Mouse (Mus musculus): ENCODE data around the gene Lsm3. TPM values are rescaled to one million over a fixed set of nuclear protein-coding genes. Genes with fewer than 3 reads are reported as not detected.
A peak's percentile ranks its signal among the peaks of the same experiment; 100 is the strongest.

The Lsm3 gene
- polyA plus RNA-seq, 1 experiment from 2014 or later, result 391 TPM

- Histone ChIP-seq H3K4me1 (0 out of 2 replicates have a peak, but pooled peaks cover 5% of the 10 kb centered on the region), H3K4me3 (no peak overlapping the region), H3K36me3 (no peaks in the 10 kb centered on the region), H3K9me3 (replicated peaks) (no peaks in the 10 kb centered on the region), H3K27ac (replicated peaks) (no peak overlapping the region), H3K27me3 (ENCODE audit: low read depth, poor library complexity, severe bottlenecking) (no peaks in the 10 kb centered on the region)
- 88% methylated on average over 5 of the region's 5 CpGs for WGBS
- DNase-seq (ENCODE audit: low spot score), result no peak
Measured at GRCm38 (mm10) chr6:91543056-91543455, 27.3 kb downstream of the Lsm3 start.

DNA sequence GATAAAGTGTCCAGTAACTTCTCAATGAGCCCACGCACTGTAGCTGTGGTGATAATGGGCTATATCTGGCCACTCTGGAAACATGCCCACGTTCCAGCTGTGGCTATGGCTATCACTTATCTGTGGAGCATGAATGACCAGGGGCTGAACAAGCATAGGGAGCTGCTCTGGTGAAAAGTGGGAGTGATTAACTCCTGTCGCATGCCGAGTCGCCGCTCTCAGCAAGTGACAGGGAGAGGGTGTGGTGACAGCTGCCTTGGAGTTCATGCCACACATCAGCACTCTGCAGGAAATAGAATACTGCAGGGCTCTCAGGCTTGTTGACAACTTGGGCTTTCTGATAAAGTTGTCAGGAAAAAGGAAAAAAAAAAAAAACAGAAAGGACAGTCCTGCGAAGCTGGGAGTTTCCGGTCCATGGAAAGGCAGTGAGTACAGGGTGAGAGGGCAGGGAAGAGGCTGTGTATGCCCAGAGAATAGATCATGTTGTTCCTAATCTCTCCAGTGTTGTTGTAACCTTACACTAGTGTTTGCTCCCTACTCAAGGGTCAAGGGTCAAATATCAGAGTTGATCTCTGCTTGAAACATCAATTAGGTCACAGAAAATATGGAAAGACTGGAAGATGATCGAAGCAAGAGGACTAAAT, 30.6 kb downstream of the Lsm3 start:
- Histone ChIP-seq H3K4me1 (0 out of 2 replicates have a peak, but pooled peaks cover 8% of the 10 kb centered on the region), H3K27ac (replicated peaks) (no peak overlapping the region)
- WGBS, result 66% methylated on average over 9 of the region's 9 CpGs

DNA sequence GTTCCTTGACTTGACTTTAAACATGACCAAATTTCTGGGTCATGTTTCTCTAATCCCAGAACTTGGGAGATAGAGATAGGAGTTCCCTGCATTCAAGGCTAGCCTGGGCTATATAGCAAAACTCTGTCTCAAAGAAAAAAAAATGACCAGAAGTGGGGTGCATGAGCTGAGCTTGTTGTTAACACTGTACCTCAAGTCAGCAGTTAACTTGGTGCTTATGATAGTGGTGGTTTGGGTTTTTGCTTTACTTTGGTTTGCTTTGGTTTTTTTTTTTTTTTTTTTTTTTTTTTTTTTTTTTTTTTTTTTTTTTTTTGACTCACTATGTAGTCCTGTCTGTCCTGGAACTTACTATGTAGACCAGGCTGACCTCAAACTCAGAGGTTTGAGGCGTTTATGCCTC, 31.6 kb downstream of the Lsm3 start:
- no peak overlapping the region for H3K27ac ChIP-seq (replicated peaks)
- no peaks in the 10 kb centered on the region for H3K9me3 ChIP-seq (replicated peaks)
- no peaks in the 10 kb centered on the region for H3K36me3 ChIP-seq
- 59% methylated on average over 1 of the region's 1 CpGs for WGBS
- no peak for DNase-seq (ENCODE audit: low spot score)
- H3K4me1 ChIP-seq, result 0 out of 2 replicates have a peak, but pooled peaks cover 8% of the 10 kb centered on the region
- no peaks in the 10 kb centered on the region for H3K27me3 ChIP-seq (ENCODE audit: low read depth, poor library complexity, severe bottlenecking)
- H3K4me3 ChIP-seq, result no peak overlapping the region

More for the DNA sequence above, 30.6 kb downstream of the Lsm3 start:
- H3K9me3 ChIP-seq (replicated peaks), result no peaks in the 10 kb centered on the region
- H3K27me3 ChIP-seq (ENCODE audit: low read depth, poor library complexity, severe bottlenecking), result no peaks in the 10 kb centered on the region
- DNase-seq (ENCODE audit: low spot score), result no peak
- H3K4me3 ChIP-seq, result no peak overlapping the region
- H3K36me3 ChIP-seq, result no peaks in the 10 kb centered on the region

DNA sequence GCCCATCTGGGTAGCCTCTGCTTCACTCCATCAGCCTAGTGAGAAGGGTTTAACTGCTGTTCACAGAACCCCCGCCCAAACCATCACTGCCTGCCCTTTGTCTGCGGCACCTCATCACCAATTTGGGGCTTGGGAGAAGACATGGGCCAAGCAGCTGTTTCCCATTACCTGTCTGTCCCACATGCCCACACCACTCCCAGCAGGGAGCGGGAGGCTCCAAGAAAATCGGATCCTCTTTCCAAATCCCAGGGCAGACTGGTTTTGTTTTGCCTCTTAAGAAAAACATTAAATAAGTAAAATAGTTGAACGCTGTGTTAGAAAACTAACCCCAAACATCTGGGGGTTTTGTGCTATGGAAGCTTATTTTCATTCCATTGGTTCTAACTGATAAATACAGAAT, 33.9 kb downstream of the Lsm3 start:
- 71% methylated on average over 5 of the region's 5 CpGs for WGBS
- Histone ChIP-seq H3K27ac (replicated peaks) (no peak overlapping the region), H3K36me3 (no peaks in the 10 kb centered on the region), H3K9me3 (replicated peaks) (no peaks in the 10 kb centered on the region), H3K4me3 (no peak overlapping the region), H3K27me3 (ENCODE audit: low read depth, poor library complexity, severe bottlenecking) (no peaks in the 10 kb centered on the region), H3K4me1 (0 out of 2 replicates have a peak, but pooled peaks cover 3% of the 10 kb centered on the region)
- DNase-seq (ENCODE audit: low spot score), result peak; percentile 54

GRCm38 (mm10) chr6:91551671-91552070, 35.9 kb downstream of the Lsm3 start:
- H3K27ac ChIP-seq (replicated peaks), result no peak overlapping the region
- H3K36me3 ChIP-seq, result no peaks in the 10 kb centered on the region
- 0 out of 2 replicates have a peak, but pooled peaks cover 3% of the 10 kb centered on the region for H3K4me1 ChIP-seq
- 92% methylated on average over 3 of the region's 3 CpGs for WGBS
- no peaks in the 10 kb centered on the region for H3K27me3 ChIP-seq (ENCODE audit: low read depth, poor library complexity, severe bottlenecking)
- H3K9me3 ChIP-seq (replicated peaks), result no peaks in the 10 kb centered on the region
- no peak for DNase-seq (ENCODE audit: low spot score)
- H3K4me3 ChIP-seq, result no peak overlapping the region

- WGBS, result 67% methylated on average over 3 of the region's 3 CpGs
- H3K36me3 ChIP-seq, result no peaks in the 10 kb centered on the region
- no peak overlapping the region for H3K4me3 ChIP-seq
- no peak for DNase-seq (ENCODE audit: low spot score)
- no peak overlapping the region for H3K27ac ChIP-seq (replicated peaks)
- H3K4me1 ChIP-seq, result 0 out of 2 replicates have a peak, but pooled peaks cover 3% of the 10 kb centered on the region
- no peaks in the 10 kb centered on the region for H3K9me3 ChIP-seq (replicated peaks)
- no peaks in the 10 kb centered on the region for H3K27me3 ChIP-seq (ENCODE audit: low read depth, poor library complexity, severe bottlenecking)
Measured at GRCm38 (mm10) chr6:91552693-91553092, 37.0 kb downstream of the Lsm3 start.

DNA sequence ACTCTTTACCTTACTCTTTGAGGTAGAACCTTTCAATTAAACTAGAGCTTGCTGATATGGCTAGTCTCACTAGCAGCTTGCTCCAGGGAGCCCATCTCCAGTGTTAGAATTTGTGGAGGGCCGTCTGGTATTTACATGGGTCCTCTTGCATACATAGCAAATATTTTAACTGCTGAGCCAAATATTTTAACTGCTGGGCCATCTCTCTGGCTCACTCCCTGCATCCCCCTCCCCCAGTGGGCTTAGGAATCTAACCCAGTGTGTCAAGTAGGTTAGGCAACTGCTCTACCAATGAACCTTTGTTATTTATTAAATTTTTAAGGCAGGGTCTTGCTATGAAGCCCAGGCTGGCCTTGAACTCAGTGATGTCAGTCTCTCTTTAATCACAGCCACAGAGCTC, 42.8 kb downstream of the Lsm3 start:
- H3K27me3 ChIP-seq (ENCODE audit: low read depth, poor library complexity, severe bottlenecking), result no peaks in the 10 kb centered on the region
- H3K27ac ChIP-seq (replicated peaks), result no peak overlapping the region
- 73% methylated on average over 1 of the region's 1 CpGs for WGBS

DNA sequence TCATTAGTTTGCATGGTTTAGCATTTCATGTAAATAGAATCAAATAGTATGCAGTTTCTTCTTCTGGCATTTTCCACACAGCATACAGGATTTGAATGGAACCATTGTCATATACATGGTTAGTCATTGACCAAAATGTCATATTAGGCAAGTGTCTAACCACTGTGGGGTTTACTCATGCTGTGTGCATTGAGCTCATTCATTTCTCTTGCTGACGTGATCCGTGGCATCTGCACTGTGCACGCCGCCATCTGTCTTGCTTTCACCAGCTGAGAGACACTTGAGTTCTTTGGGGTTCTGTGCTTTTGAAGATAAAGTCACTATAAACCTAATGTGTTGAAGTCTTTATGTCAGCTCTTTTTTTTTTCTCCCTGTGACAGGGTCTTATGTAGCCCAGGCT, 43.6 kb downstream of the Lsm3 start:
- no peak overlapping the region for H3K27ac ChIP-seq (replicated peaks)
- H3K4me1 ChIP-seq, result peaks cover 5% of the 10 kb centered on the region; the same call in 1 of the 2 replicates
- H3K9me3 ChIP-seq (replicated peaks), result no peaks in the 10 kb centered on the region
- H3K4me3 ChIP-seq, result no peak overlapping the region
- no peaks in the 10 kb centered on the region for H3K27me3 ChIP-seq (ENCODE audit: low read depth, poor library complexity, severe bottlenecking)
- 94% methylated on average over 4 of the region's 4 CpGs for WGBS
- H3K36me3 ChIP-seq, result no peaks in the 10 kb centered on the region
- no peak for DNase-seq (ENCODE audit: low spot score)

More for the DNA sequence above, 42.8 kb downstream of the Lsm3 start:
- Histone ChIP-seq H3K9me3 (replicated peaks) (no peaks in the 10 kb centered on the region), H3K4me1 (peaks cover 5% of the 10 kb centered on the region; the same call in 1 of the 2 replicates), H3K36me3 (no peaks in the 10 kb centered on the region), H3K4me3 (no peak overlapping the region)
- no peak for DNase-seq (ENCODE audit: low spot score)

DNA sequence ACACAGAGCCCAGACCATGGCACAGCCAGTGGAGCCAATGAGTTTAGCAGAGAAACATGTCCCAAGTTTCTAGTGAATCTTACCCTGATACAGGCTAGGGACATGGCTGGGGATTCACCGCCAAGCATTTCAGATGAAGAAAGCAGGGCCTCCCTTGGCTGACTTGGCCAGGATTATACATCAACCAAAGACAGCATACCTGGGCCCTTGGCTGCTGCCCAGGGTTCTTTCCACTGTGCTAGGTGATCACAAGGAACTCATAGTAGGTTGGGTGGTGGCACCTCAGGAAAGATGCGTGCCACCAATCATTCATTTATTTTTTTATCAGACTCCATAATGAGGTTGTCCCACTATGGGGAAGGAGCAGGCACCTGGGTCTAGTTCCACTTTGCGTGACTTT, 44.5 kb downstream of the Lsm3 start:
- H3K4me3 ChIP-seq, result no peak overlapping the region
- WGBS, result 95% methylated on average over 3 of the region's 3 CpGs
- DNase-seq (ENCODE audit: low spot score), result no peak
- no peaks in the 10 kb centered on the region for H3K9me3 ChIP-seq (replicated peaks)
- H3K36me3 ChIP-seq, result no peaks in the 10 kb centered on the region
- no peaks in the 10 kb centered on the region for H3K27me3 ChIP-seq (ENCODE audit: low read depth, poor library complexity, severe bottlenecking)
- H3K4me1 ChIP-seq, result peaks cover 5% of the 10 kb centered on the region; the same call in 1 of the 2 replicates
- H3K27ac ChIP-seq (replicated peaks), result no peak overlapping the region

- Histone ChIP-seq H3K9me3 (replicated peaks) (no peaks in the 10 kb centered on the region), H3K4me3 (no peak overlapping the region), H3K27ac (replicated peaks) (no peak overlapping the region), H3K27me3 (ENCODE audit: low read depth, poor library complexity, severe bottlenecking) (no peaks in the 10 kb centered on the region), H3K36me3 (no peaks in the 10 kb centered on the region), H3K4me1 (peaks cover 5% of the 10 kb centered on the region; the same call in 1 of the 2 replicates)
- whole genome bisulfite sequencing, result 82% methylated on average over 3 of the region's 3 CpGs
- no peak for DNase-seq (ENCODE audit: low spot score)
Measured at GRCm38 (mm10) chr6:91563031-91563430, 47.3 kb downstream of the Lsm3 start.

- Histone ChIP-seq H3K9me3 (replicated peaks) (no peaks in the 10 kb centered on the region), H3K4me3 (no peak overlapping the region), H3K27ac (replicated peaks) (no peak overlapping the region), H3K27me3 (ENCODE audit: low read depth, poor library complexity, severe bottlenecking) (no peaks in the 10 kb centered on the region), H3K4me1 (no peaks in the 10 kb centered on the region), H3K36me3 (no peaks in the 10 kb centered on the region)
- WGBS, result 79% methylated on average over 9 of the region's 9 CpGs
- DNase-seq (ENCODE audit: low spot score), result no peak
Measured at GRCm38 (mm10) chr6:91566407-91566806, 50.7 kb downstream of the Lsm3 start.

All from midbrain, embryonic 10.5 days (tissue).